In the genomic region with DNA sequence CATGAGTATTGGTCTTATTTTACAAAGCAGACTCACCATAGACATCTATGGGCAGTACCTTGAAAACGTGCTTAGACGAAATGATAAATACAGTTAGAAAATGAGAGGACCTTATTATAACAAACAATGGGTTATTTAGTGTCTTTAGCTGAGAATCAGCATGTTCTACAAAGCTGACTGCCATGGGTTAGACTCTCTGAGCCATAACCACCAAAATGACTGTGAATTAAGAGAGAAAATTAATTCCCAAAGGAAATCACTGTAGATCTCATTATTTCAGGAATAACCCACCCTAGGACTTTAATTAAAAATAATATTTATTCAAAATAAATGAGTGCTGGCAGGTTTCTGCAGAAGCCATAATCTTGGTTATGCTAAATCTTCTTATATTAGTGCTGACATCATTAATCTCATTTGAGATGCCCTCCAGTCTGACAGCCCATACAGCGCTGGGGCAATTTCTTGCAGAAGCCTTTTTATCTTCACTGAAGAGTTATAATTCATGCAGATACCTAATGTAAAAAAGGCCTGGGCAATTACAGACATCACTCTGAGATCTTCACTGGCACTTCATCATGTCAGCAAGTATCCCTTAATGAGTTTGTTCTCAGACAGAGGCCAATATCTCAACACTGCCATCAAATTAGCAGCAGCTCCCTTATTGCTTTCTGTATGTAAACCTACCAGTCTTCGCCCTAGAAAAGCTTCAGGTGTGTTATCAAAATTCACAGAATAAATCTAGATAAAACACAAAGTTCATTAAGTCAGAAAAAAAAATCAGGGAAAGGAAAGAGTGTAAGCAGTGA, we compare ENCODE assay signal across 29 mouse cellular contexts. TPM values are rescaled to one million over a fixed set of nuclear protein-coding genes. Genes with fewer than 3 reads are reported as not detected.
A peak's percentile ranks its signal among the peaks of the same experiment; 100 is the strongest.
DNase-seq lines count a peak whose midpoint lies in the region; ATAC-seq and TF ChIP-seq lines count a peak whose summit lies in the region.
"Had no signal": no experiment of that assay in that cellular context is flagged by ENCODE, and none has a peak within 500 bp of the region (broad histone marks: within the 10 kb centered on the region; RNA-seq: fewer than 3 reads in every experiment).

No protein-coding gene starts in this region.

- no peaks in the 10 kb centered on the region for H3K9me3 ChIP-seq in forebrain, embryonic 12.5 days
- no peaks in the 10 kb centered on the region for H3K9me3 ChIP-seq in forebrain, embryonic 10.5 days
- H3K9me3 ChIP-seq in midbrain, embryonic 14.5 days (ENCODE audit: control insufficient read depth, low read length), result no peaks in the 10 kb centered on the region
- H3K9me3 ChIP-seq in midbrain, embryonic 10.5 days (replicated peaks), result no peaks in the 10 kb centered on the region
- no peaks in the 10 kb centered on the region for H3K9me3 ChIP-seq in hindbrain, embryonic 16.5 days (ENCODE audit: control insufficient read depth, low read length)
- H3K9me3 ChIP-seq in neural tube, embryonic 14.5 days (ENCODE audit: control insufficient read depth, low read length), result no peaks in the 10 kb centered on the region
- H3K9me3 ChIP-seq in lung, postnatal 0 days (ENCODE audit: low read length), result no peaks in the 10 kb centered on the region
- H3K9me3 ChIP-seq: embryonic facial prominence, embryonic 15.5 days; kidney, embryonic 15.5 days; limb, embryonic 13.5 days; liver, embryonic 13.5 days had no signal

- WGBS in forebrain, embryonic 12.5 days, result 84% methylated on average over 4 of the region's 4 CpGs
- WGBS in forebrain, embryonic 10.5 days, result 85% methylated on average over 4 of the region's 4 CpGs
- WGBS in midbrain, embryonic 14.5 days, result 49% methylated on average over 4 of the region's 4 CpGs
- WGBS in midbrain, embryonic 10.5 days, result 81% methylated on average over 4 of the region's 4 CpGs
- WGBS in hindbrain, embryonic 16.5 days, result 61% methylated on average over 4 of the region's 4 CpGs
- 52% methylated on average over 4 of the region's 4 CpGs for WGBS in neural tube, embryonic 14.5 days
- WGBS in lung, postnatal 0 days, result 67% methylated on average over 4 of the region's 4 CpGs

- H3K4me2 ChIP-seq in forebrain, embryonic 12.5 days, result no peak overlapping the region
- no peak overlapping the region for H3K4me2 ChIP-seq in midbrain, embryonic 14.5 days (ENCODE audit: low read length)
- no peak overlapping the region for H3K4me2 ChIP-seq in hindbrain, embryonic 16.5 days (ENCODE audit: low read length)
- no peak overlapping the region for H3K4me2 ChIP-seq in neural tube, embryonic 14.5 days (ENCODE audit: low read depth, low read length)
- no peak overlapping the region for H3K4me2 ChIP-seq in lung, postnatal 0 days (replicated peaks; ENCODE audit: low read depth, low read length)
- H3K4me2 ChIP-seq: embryonic facial prominence, embryonic 15.5 days; heart, embryonic 12.5 days; kidney, embryonic 15.5 days; limb, embryonic 13.5 days; liver, embryonic 13.5 days had no signal

- no peak for TF ChIP-seq EP300 in lung, postnatal 0 days (IDR thresholded peaks at IDR 0.05)

- no peak overlapping the region for H3K27ac ChIP-seq in forebrain, embryonic 12.5 days
- no peak overlapping the region for H3K27ac ChIP-seq in forebrain, embryonic 10.5 days
- H3K27ac ChIP-seq in midbrain, embryonic 14.5 days (replicated peaks; ENCODE audit: low read depth, low read length), result no peak overlapping the region
- no peak overlapping the region for H3K27ac ChIP-seq in midbrain, embryonic 10.5 days (replicated peaks)
- H3K27ac ChIP-seq in hindbrain, embryonic 16.5 days (ENCODE audit: low read depth, low read length), result no peak overlapping the region
- H3K27ac ChIP-seq in neural tube, embryonic 14.5 days (ENCODE audit: low read depth, low read length), result no peak overlapping the region
- H3K27ac ChIP-seq in lung, postnatal 0 days (ENCODE audit: low read length), result no peak overlapping the region
- H3K27ac ChIP-seq: embryonic facial prominence, embryonic 15.5 days; kidney, embryonic 15.5 days; limb, embryonic 13.5 days; liver, embryonic 13.5 days had no signal

- TF ChIP-seq CTCF in lung, postnatal 0 days (IDR thresholded peaks at IDR 0.05), result no peak

- no peaks in the 10 kb centered on the region for H3K36me3 ChIP-seq in forebrain, embryonic 12.5 days (replicated peaks)
- H3K36me3 ChIP-seq in forebrain, embryonic 10.5 days (replicated peaks), result no peaks in the 10 kb centered on the region
- no peaks in the 10 kb centered on the region for H3K36me3 ChIP-seq in midbrain, embryonic 14.5 days (ENCODE audit: control insufficient read depth, insufficient read depth, low read length)
- H3K36me3 ChIP-seq in midbrain, embryonic 10.5 days, result no peaks in the 10 kb centered on the region
- H3K36me3 ChIP-seq in hindbrain, embryonic 16.5 days (ENCODE audit: control insufficient read depth, insufficient read depth, low read length), result no peaks in the 10 kb centered on the region
- H3K36me3 ChIP-seq in neural tube, embryonic 14.5 days (ENCODE audit: control insufficient read depth, insufficient read depth, low read length), result no peaks in the 10 kb centered on the region
- H3K36me3 ChIP-seq in lung, postnatal 0 days (ENCODE audit: insufficient read depth, low read length), result no peaks in the 10 kb centered on the region
- H3K36me3 ChIP-seq: embryonic facial prominence, embryonic 15.5 days; heart, embryonic 12.5 days; kidney, embryonic 15.5 days; limb, embryonic 13.5 days; liver, embryonic 13.5 days had no signal

- H3K4me1 ChIP-seq in forebrain, embryonic 12.5 days, result no peaks in the 10 kb centered on the region
- no peaks in the 10 kb centered on the region for H3K4me1 ChIP-seq in forebrain, embryonic 10.5 days
- H3K4me1 ChIP-seq in midbrain, embryonic 14.5 days (ENCODE audit: control insufficient read depth, insufficient read depth, low read length), result no peaks in the 10 kb centered on the region; the same call in 1 of the 2 replicates
- no peaks in the 10 kb centered on the region for H3K4me1 ChIP-seq in midbrain, embryonic 10.5 days
- H3K4me1 ChIP-seq in hindbrain, embryonic 16.5 days (ENCODE audit: control insufficient read depth, insufficient read depth, low read depth, low read length), result no peaks in the 10 kb centered on the region
- no peaks in the 10 kb centered on the region for H3K4me1 ChIP-seq in neural tube, embryonic 14.5 days (ENCODE audit: control insufficient read depth, insufficient read depth, low read length)
- no peaks in the 10 kb centered on the region for H3K4me1 ChIP-seq in lung, postnatal 0 days (ENCODE audit: insufficient read depth, low read depth, low read length)
- H3K4me1 ChIP-seq: embryonic facial prominence, embryonic 15.5 days; kidney, embryonic 15.5 days; limb, embryonic 13.5 days; liver, embryonic 13.5 days had no signal

- no peak for DNase-seq in forebrain, embryonic 10.5 days (ENCODE audit: extremely low spot score, low spot score)
- peak; percentile 66 for DNase-seq in midbrain, embryonic 14.5 days
- no peak for DNase-seq in midbrain, embryonic 10.5 days (ENCODE audit: low spot score)
- no peak for DNase-seq in layer of hippocampus, adult 8-10 months (ENCODE audit: low spot score in 2 of 2)
- no peak for DNase-seq in lung, postnatal 0 days (ENCODE audit: low spot score)
- DNase-seq: adrenal gland, postnatal 14 days; cerebellum, adult 9-10 months; gastrocnemius, postnatal 14 days; heart, adult 18-20 months; heart, postnatal 10 days; kidney, postnatal 36 days; liver, embryonic 13.5 days; lung, adult 2 months had no signal

- no peak overlapping the region for H3K4me3 ChIP-seq in forebrain, embryonic 12.5 days (replicated peaks)
- no peak overlapping the region for H3K4me3 ChIP-seq in forebrain, embryonic 10.5 days
- no peak overlapping the region for H3K4me3 ChIP-seq in midbrain, embryonic 14.5 days (replicated peaks; ENCODE audit: low read depth, low read length)
- no peak overlapping the region for H3K4me3 ChIP-seq in midbrain, embryonic 10.5 days
- H3K4me3 ChIP-seq in hindbrain, embryonic 16.5 days (ENCODE audit: low read length), result no peak overlapping the region
- H3K4me3 ChIP-seq in neural tube, embryonic 14.5 days (ENCODE audit: low read depth, low read length), result no peak overlapping the region
- no peak overlapping the region for H3K4me3 ChIP-seq in lung, postnatal 0 days (ENCODE audit: low read depth, low read length)
- H3K4me3 ChIP-seq: embryonic facial prominence, embryonic 15.5 days; heart, embryonic 12.5 days; kidney, embryonic 15.5 days; limb, embryonic 13.5 days; liver, embryonic 13.5 days had no signal

- peaks cover 5% of the 10 kb centered on the region for H3K27me3 ChIP-seq in forebrain, embryonic 12.5 days
- H3K27me3 ChIP-seq in forebrain, embryonic 10.5 days (ENCODE audit: poor library complexity, severe bottlenecking), result no peaks in the 10 kb centered on the region; the same call in 1 of the 2 replicates
- H3K27me3 ChIP-seq in midbrain, embryonic 14.5 days (ENCODE audit: control insufficient read depth, insufficient read depth, low read length), result no peaks in the 10 kb centered on the region
- H3K27me3 ChIP-seq in midbrain, embryonic 10.5 days (ENCODE audit: low read depth, poor library complexity, severe bottlenecking), result no peaks in the 10 kb centered on the region
- H3K27me3 ChIP-seq in hindbrain, embryonic 16.5 days (replicated peaks; ENCODE audit: control insufficient read depth, insufficient read depth, low read length), result no peaks in the 10 kb centered on the region; the same call in 1 of the 2 replicates
- H3K27me3 ChIP-seq in neural tube, embryonic 14.5 days (ENCODE audit: control insufficient read depth, insufficient read depth, low read length), result no peaks in the 10 kb centered on the region
- H3K27me3 ChIP-seq in lung, postnatal 0 days (replicated peaks; ENCODE audit: insufficient read depth, low read length), result no peaks in the 10 kb centered on the region
- H3K27me3 ChIP-seq: embryonic facial prominence, embryonic 15.5 days; heart, embryonic 12.5 days; liver, embryonic 13.5 days had no signal

- 0 out of 2 replicates have a peak, but pooled peaks have one; percentile 46 for ATAC-seq in forebrain, embryonic 12.5 days (ENCODE audit: low FRiP score)
- ATAC-seq in midbrain, embryonic 14.5 days (ENCODE audit: low FRiP score, low TSS enrichment), result peak; percentile 72; the same call in 1 of the 2 replicates
- peak; percentile 76 for ATAC-seq in hindbrain, embryonic 16.5 days
- ATAC-seq in neural tube, embryonic 14.5 days (ENCODE audit: low read depth), result peak; percentile 88
- no peak for ATAC-seq in lung, postnatal 0 days
- ATAC-seq: intestine, postnatal 0 days had no signal

- no peak overlapping the region for H3K9ac ChIP-seq in forebrain, embryonic 12.5 days
- no peak overlapping the region for H3K9ac ChIP-seq in midbrain, embryonic 14.5 days (replicated peaks; ENCODE audit: low read length)
- no peak overlapping the region for H3K9ac ChIP-seq in hindbrain, embryonic 16.5 days (ENCODE audit: low read depth, low read length)
- no peak overlapping the region for H3K9ac ChIP-seq in neural tube, embryonic 14.5 days (replicated peaks; ENCODE audit: low read depth, low read length)
- no peak overlapping the region for H3K9ac ChIP-seq in lung, postnatal 0 days (replicated peaks; ENCODE audit: low read depth)
- H3K9ac ChIP-seq: embryonic facial prominence, embryonic 15.5 days; heart, embryonic 12.5 days; kidney, embryonic 15.5 days; limb, embryonic 13.5 days; liver, embryonic 13.5 days had no signal

RNA-seq across cellular contexts. Expression of a gene that starts 7.6 kb away (rescaled TPM):
- 23.6 and 25.6 TPM in 2 replicates for polyA plus RNA-seq in forebrain, embryonic 12.5 days (2016; fragmentation: Nextera tagmentation; extraction: Ambion mirVana)
- 23.0 and 24.4 TPM in 2 replicates for polyA plus RNA-seq in forebrain, embryonic 10.5 days (2016; fragmentation: Nextera tagmentation; extraction: Ambion mirVana)
- 34.3 and 34.4 TPM in 2 replicates for polyA plus RNA-seq in midbrain, embryonic 14.5 days (2014; fragmentation: Nextera tagmentation; extraction: Ambion mirVana)
- polyA plus RNA-seq in midbrain, embryonic 10.5 days (2016; fragmentation: Nextera tagmentation; extraction: Ambion mirVana), result 26.1 and 29.8 TPM in 2 replicates
- polyA plus RNA-seq in hindbrain, embryonic 16.5 days (2015; fragmentation: Nextera tagmentation; extraction: Ambion mirVana), result 35.2 and 35.8 TPM in 2 replicates
- polyA plus RNA-seq in neural tube, embryonic 14.5 days (2014; fragmentation: Nextera tagmentation; extraction: Ambion mirVana), result 16.2 and 16.3 TPM in 2 replicates
- total RNA-seq in layer of hippocampus, adult 8-10 months (2022), result 1 to 10 TPM in 1 of 4 experiments, under 1 TPM in 3; 0.58 to 1.1 (median 0.88) TPM
- 39.8 and 54.8 TPM in 2 replicates for polyA plus RNA-seq in lung, postnatal 0 days (2015; fragmentation: Nextera tagmentation; extraction: Ambion mirVana)
- total RNA-seq: monocyte, adult 5-6 weeks had no signal

RNA-seq across cellular contexts. Expression of a gene that starts 8.7 kb away (rescaled TPM):
- not detected in 2 replicates for polyA plus RNA-seq in forebrain, embryonic 12.5 days (2016; fragmentation: Nextera tagmentation; extraction: Ambion mirVana)
- polyA plus RNA-seq in forebrain, embryonic 10.5 days (2016; fragmentation: Nextera tagmentation; extraction: Ambion mirVana), result not detected in 2 replicates
- polyA plus RNA-seq in midbrain, embryonic 14.5 days (2014; fragmentation: Nextera tagmentation; extraction: Ambion mirVana), result not detected in 2 replicates
- not detected in 2 replicates for polyA plus RNA-seq in midbrain, embryonic 10.5 days (2016; fragmentation: Nextera tagmentation; extraction: Ambion mirVana)
- polyA plus RNA-seq in hindbrain, embryonic 16.5 days (2015; fragmentation: Nextera tagmentation; extraction: Ambion mirVana), result not detected in 2 replicates
- polyA plus RNA-seq in neural tube, embryonic 14.5 days (2014; fragmentation: Nextera tagmentation; extraction: Ambion mirVana), result not detected in 2 replicates
- total RNA-seq in layer of hippocampus, adult 8-10 months (2022), result not detected
- not detected in 2 replicates for polyA plus RNA-seq in lung, postnatal 0 days (2015; fragmentation: Nextera tagmentation; extraction: Ambion mirVana)
- total RNA-seq: adrenal gland, postnatal 14 days; common myeloid progenitor, adult 5-6 weeks; gastrocnemius, postnatal 14 days; heart, adult 18-20 months; heart, postnatal 10 days; left cerebral cortex, adult 18-20 months; left cerebral cortex, postnatal 25 days; megakaryocyte, adult 5-6 weeks; monocyte, adult 5-6 weeks had no signal
- polyA plus RNA-seq: embryonic facial prominence, embryonic 15.5 days; frontal cortex, adult 2 months; heart, embryonic 12.5 days; intestine, postnatal 0 days; kidney, embryonic 15.5 days; limb, embryonic 13.5 days; liver, embryonic 13.5 days; lung, adult 2 months; neural tube, embryonic 11.5 days; small intestine, adult 2 months had no signal
